Mouse (Mus musculus) megakaryocyte, embryonic 14.5 days (primary cell): ENCODE measurements around the gene Gm20388. TPM values are rescaled to one million over a fixed set of nuclear protein-coding genes. Genes with fewer than 3 reads are reported as not detected.

Experiments used
- H3K27me3 ChIP-seq: replicated peaks from 2 replicates; pipeline ENCODE3; 2012; ENCODE audit warnings: inconsistent platforms
- H3K36me3 ChIP-seq: replicated peaks from 2 replicates; pipeline ENCODE3; 2012; ENCODE audit warnings: low read length, inconsistent platforms, mixed read lengths
- H3K4me1 ChIP-seq: 2 replicates; pipeline ENCODE4 v1.6.1; 2012; ENCODE audit warnings: inconsistent platforms
- H3K4me3 ChIP-seq: replicated peaks from 2 replicates; pipeline ENCODE3; 2012; ENCODE audit warnings: moderate library complexity, mild to moderate bottlenecking, inconsistent platforms
- H3K9me3 ChIP-seq: 2 replicates; pipeline ENCODE4 v1.6.1; 2012; ENCODE audit warnings: inconsistent platforms
- FLI1 ChIP-seq: IDR thresholded peaks from 2 replicates; pipeline ENCODE4 v1.6.1; 2012; ENCODE audit warnings: low read length, inconsistent platforms, mixed read lengths
- GATA1 ChIP-seq: IDR thresholded peaks from 3 replicates; pipeline ENCODE4 v1.6.1; 2012; ENCODE audit warnings: mixed read lengths, low read length, inconsistent platforms, borderline replicate concordance
- polyA plus RNA-seq: library from polyadenylated mRNA; stranded (reverse); fragments of >175 nt; gene quantifications from 2 replicates; pipeline ENCODE4 v1.2.3, GENCODE M21; 2012; ENCODE audit warnings: low replicate concordance; ENCODE audit not compliant: insufficient read depth

The Gm20388 gene
- polyA plus RNA-seq, 1 experiment, result 111 TPM

- no peak overlapping the region for H3K4me3 ChIP-seq
- peaks cover 59% of the 10 kb centered on the region for H3K4me1 ChIP-seq
- TF ChIP-seq FLI1, result no peak
- no peak for TF ChIP-seq GATA1
- H3K9me3 ChIP-seq, result no peaks in the 10 kb centered on the region
- H3K36me3 ChIP-seq, result peaks cover 89% of the 10 kb centered on the region
- H3K27me3 ChIP-seq, result no peaks in the 10 kb centered on the region
Observed at GRCm38 (mm10) chr8:124343991-124344390, 4433.4 kb downstream of the Gm20388 start.

GRCm38 (mm10) chr8:124345098-124345497 is 4434.5 kb downstream of the Gm20388 start:
- peaks cover 61% of the 10 kb centered on the region for H3K4me1 ChIP-seq
- H3K4me3 ChIP-seq, result no peak overlapping the region
- H3K9me3 ChIP-seq, result no peaks in the 10 kb centered on the region
- no peaks in the 10 kb centered on the region for H3K27me3 ChIP-seq
- H3K36me3 ChIP-seq, result peaks cover 78% of the 10 kb centered on the region
- TF ChIP-seq FLI1, result no peak
- TF ChIP-seq GATA1, result no peak

GRCm38 (mm10) chr8:124346852-124347523 is 4436.3 kb downstream of the Gm20388 start:
- no peak for TF ChIP-seq FLI1
- no peak for TF ChIP-seq GATA1
- Histone ChIP-seq H3K9me3 (no peaks in the 10 kb centered on the region), H3K4me3 (peak overlapping the region; percentile 44), H3K36me3 (peaks cover 59% of the 10 kb centered on the region), H3K4me1 (peaks cover 61% of the 10 kb centered on the region), H3K27me3 (peaks cover 7% of the 10 kb centered on the region)

- H3K27me3 ChIP-seq, result peaks cover 9% of the 10 kb centered on the region
- H3K9me3 ChIP-seq, result no peaks in the 10 kb centered on the region
- H3K4me3 ChIP-seq, result no peak overlapping the region
- H3K4me1 ChIP-seq, result peaks cover 60% of the 10 kb centered on the region
- H3K36me3 ChIP-seq, result peaks cover 48% of the 10 kb centered on the region
- no peak for TF ChIP-seq GATA1
Observed at GRCm38 (mm10) chr8:124348087-124348486, 4437.4 kb downstream of the Gm20388 start.

- no peak for TF ChIP-seq GATA1
- TF ChIP-seq FLI1, result no peak
- peaks cover 13% of the 10 kb centered on the region for H3K27me3 ChIP-seq
- H3K4me3 ChIP-seq, result peak overlapping the region; percentile 38
- no peaks in the 10 kb centered on the region for H3K9me3 ChIP-seq
- H3K4me1 ChIP-seq, result peaks cover 50% of the 10 kb centered on the region
- H3K36me3 ChIP-seq, result peaks cover 32% of the 10 kb centered on the region
Observed at GRCm38 (mm10) chr8:124349663-124350062, 4439.0 kb downstream of the Gm20388 start.

GRCm38 (mm10) chr8:124351636-124352035 is 4441.0 kb downstream of the Gm20388 start:
- H3K4me1 ChIP-seq, result peaks cover 33% of the 10 kb centered on the region
- TF ChIP-seq FLI1, result no peak
- TF ChIP-seq GATA1, result no peak
- peaks cover 12% of the 10 kb centered on the region for H3K36me3 ChIP-seq
- no peak overlapping the region for H3K4me3 ChIP-seq
- peaks cover 6% of the 10 kb centered on the region for H3K9me3 ChIP-seq
- peaks cover 24% of the 10 kb centered on the region for H3K27me3 ChIP-seq

- Histone ChIP-seq H3K27me3 (peaks cover 41% of the 10 kb centered on the region), H3K4me3 (no peak overlapping the region), H3K9me3 (peaks cover 8% of the 10 kb centered on the region), H3K36me3 (no peaks in the 10 kb centered on the region), H3K4me1 (no peaks in the 10 kb centered on the region; the same call in 1 of the 2 replicates)
- no peak for TF ChIP-seq FLI1
- TF ChIP-seq GATA1, result no peak
Observed at GRCm38 (mm10) chr8:124360911-124361310, 4450.3 kb downstream of the Gm20388 start.

GRCm38 (mm10) chr8:124361773-124362427 is 4451.3 kb downstream of the Gm20388 start:
- Histone ChIP-seq H3K9me3 (peaks cover 4% of the 10 kb centered on the region; the same call in 1 of the 2 replicates), H3K4me3 (no peak overlapping the region), H3K27me3 (peaks cover 39% of the 10 kb centered on the region), H3K36me3 (no peaks in the 10 kb centered on the region), H3K4me1 (no peaks in the 10 kb centered on the region; the same call in 1 of the 2 replicates)
- TF ChIP-seq FLI1, result no peak
- TF ChIP-seq GATA1, result no peak

GRCm38 (mm10) chr8:124362589-124362988 is 4451.9 kb downstream of the Gm20388 start:
- Histone ChIP-seq H3K36me3 (no peaks in the 10 kb centered on the region), H3K4me1 (peaks cover 3% of the 10 kb centered on the region), H3K27me3 (peaks cover 39% of the 10 kb centered on the region), H3K4me3 (no peak overlapping the region), H3K9me3 (peaks cover 4% of the 10 kb centered on the region; the same call in 1 of the 2 replicates)
- no peak for TF ChIP-seq FLI1
- no peak for TF ChIP-seq GATA1

GRCm38 (mm10) chr8:124363337-124363736 is 4452.7 kb downstream of the Gm20388 start:
- H3K4me1 ChIP-seq, result peaks cover 10% of the 10 kb centered on the region
- TF ChIP-seq FLI1, result no peak
- TF ChIP-seq GATA1, result no peak
- peaks cover 39% of the 10 kb centered on the region for H3K27me3 ChIP-seq

More at GRCm38 (mm10) chr8:124363337-124363736, 4452.7 kb downstream of the Gm20388 start:
- no peak overlapping the region for H3K4me3 ChIP-seq
- peaks cover 4% of the 10 kb centered on the region; the same call in 1 of the 2 replicates for H3K9me3 ChIP-seq
- no peaks in the 10 kb centered on the region for H3K36me3 ChIP-seq
